Mouse (Mus musculus) embryonic facial prominence, embryonic 12.5 days (tissue): ENCODE measurements around the gene Pear1. TPM values are rescaled to one million over a fixed set of nuclear protein-coding genes. Genes with fewer than 3 reads are reported as not detected.
"Not testable (repeated sequence)": the region's sequence is repeated elsewhere in the genome, so short reads cannot be mapped to it uniquely, and the experiment has no call there.

ENCODE experiments used
- ATAC-seq: fragments of 200-750 bp; cut with Nextera tagmentation; 2 replicates; pipeline ENCODE4 v1.8.0; 2017; ENCODE audit not compliant: insufficient number of reproducible peaks, insufficient read depth, low FRiP score, low TSS enrichment
- H3K27ac ChIP-seq: fragments of 300-500 bp; sonication (generic); 2 replicates; pipeline ENCODE4 v1.5.1; 2016; ENCODE audit warnings: mild to moderate bottlenecking
- H3K27me3 ChIP-seq: fragments of 300-500 bp; sonication (generic); 2 replicates; pipeline ENCODE4 v1.6.1; 2016; ENCODE audit warnings: mild to moderate bottlenecking, moderate library complexity
- H3K36me3 ChIP-seq: fragments of 300-500 bp; sonication (generic); 2 replicates; pipeline ENCODE4 v1.6.1; 2016; ENCODE audit warnings: mild to moderate bottlenecking
- H3K4me1 ChIP-seq: fragments of 300-500 bp; sonication (generic); 2 replicates; pipeline ENCODE4 v1.6.1; 2016
- H3K4me2 ChIP-seq: fragments of 300-500 bp; sonication (generic); replicated peaks from 2 replicates; pipeline ENCODE4 v1.6.1; 2016; ENCODE audit warnings: mild to moderate bottlenecking, moderate library complexity
- H3K4me3 ChIP-seq: fragments of 300-500 bp; sonication (generic); 2 replicates; pipeline ENCODE4 v1.5.1; 2016; ENCODE audit warnings: mild to moderate bottlenecking
- H3K9ac ChIP-seq: fragments of 300-500 bp; sonication (generic); 2 replicates; pipeline ENCODE4 v1.6.1; 2016; ENCODE audit warnings: mild to moderate bottlenecking, moderate library complexity
- H3K9me3 ChIP-seq: fragments of 300-500 bp; sonication (generic); 2 replicates; pipeline ENCODE4 v1.6.1; 2016; ENCODE audit warnings: mild to moderate bottlenecking, moderate library complexity
- WGBS: fragments of 180-500 bp; shearing (Covaris S2); methylation state at CpG from one replicate; pipeline ENCODE4 v1.1.7; 2016; 5-methylcytosine and 5-hydroxymethylcytosine counted together
- polyA plus RNA-seq: library from polyadenylated mRNA; unstranded; fragments of >200 nt; fragmentation: Nextera tagmentation; extraction: Ambion mirVana; gene quantifications from 2 replicates; pipeline ENCODE4 v1.2.1, GENCODE M21; 2016

Gene Pear1
- polyA plus RNA-seq: 14.4 and 15.1 TPM in 2 replicates

- not testable (repeated sequence) for H3K36me3 ChIP-seq, ATAC-seq, H3K9ac ChIP-seq, H3K27me3 ChIP-seq, H3K9me3 ChIP-seq, H3K4me3 ChIP-seq, H3K4me1 ChIP-seq, H3K4me2 ChIP-seq, H3K27ac ChIP-seq
- WGBS: 90% methylated on average over 1 of the region's 1 CpGs
Observed at GRCm38 (mm10) chr3:87824206-87824605, at the start of gene Pear1. TSS of gene Pear1 (minus strand) at chr3:87824306.

- 97% methylated on average over 4 of the region's 4 CpGs for WGBS
- H3K4me1 ChIP-seq, H3K4me3 ChIP-seq, H3K27me3 ChIP-seq, H3K9ac ChIP-seq, H3K27ac ChIP-seq, H3K9me3 ChIP-seq, H3K4me2 ChIP-seq, ATAC-seq: not testable (repeated sequence)
- peaks cover 81% of the 10 kb centered on the region for H3K36me3 ChIP-seq
Observed at GRCm38 (mm10) chr3:87864111-87864510, 40.0 kb upstream of the Pear1 start.

- H3K9me3 ChIP-seq: no peaks in the 10 kb centered on the region
- no peak overlapping the region for H3K4me3 ChIP-seq
- 25% methylated on average over 3 of the region's 3 CpGs for WGBS
- H3K36me3 ChIP-seq: peaks cover 67% of the 10 kb centered on the region
- peaks cover 7% of the 10 kb centered on the region; the same call in 1 of the 2 replicates for H3K4me1 ChIP-seq
- no peaks in the 10 kb centered on the region for H3K27me3 ChIP-seq
- ATAC-seq: no peak
- H3K9ac ChIP-seq: no peak overlapping the region
- no peak overlapping the region for H3K4me2 ChIP-seq
- no peak overlapping the region for H3K27ac ChIP-seq
Observed at GRCm38 (mm10) chr3:87859813-87860212, 35.7 kb upstream of the Pear1 start.

DNA sequence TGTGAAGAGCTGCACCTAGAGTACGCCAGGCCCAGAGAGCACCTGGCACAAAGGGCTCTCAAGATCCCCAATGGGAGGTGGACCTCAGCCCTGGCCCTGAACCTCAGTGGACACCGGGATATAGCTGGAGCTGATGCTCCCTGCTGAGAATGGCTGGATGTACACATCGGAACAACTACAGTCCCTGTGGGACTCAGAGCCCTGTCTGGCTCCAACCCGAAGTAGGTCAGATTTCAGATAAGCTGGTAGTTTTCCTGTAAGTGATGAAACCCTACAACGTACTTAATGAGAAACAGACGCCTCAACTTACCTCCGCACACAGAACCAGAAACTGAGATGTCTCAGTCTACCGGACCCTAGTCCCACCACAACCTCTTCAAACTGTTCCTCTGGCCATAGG, 33.6 kb upstream of the Pear1 start:
- Histone ChIP-seq H3K27ac (no peak overlapping the region), H3K4me1 (peaks cover 7% of the 10 kb centered on the region; the same call in 1 of the 2 replicates), H3K9me3 (no peaks in the 10 kb centered on the region), H3K27me3 (no peaks in the 10 kb centered on the region), H3K9ac (no peak overlapping the region), H3K4me2 (no peak overlapping the region), H3K36me3 (peaks cover 50% of the 10 kb centered on the region), H3K4me3 (no peak overlapping the region)
- ATAC-seq: no peak
- WGBS: 48% methylated on average over 8 of the region's 8 CpGs

GRCm38 (mm10) chr3:87855936-87856335, 31.8 kb upstream of the Pear1 start:
- ATAC-seq: no peak
- H3K9me3 ChIP-seq: no peaks in the 10 kb centered on the region
- H3K27me3 ChIP-seq: no peaks in the 10 kb centered on the region
- H3K36me3 ChIP-seq: peaks cover 35% of the 10 kb centered on the region
- no peak overlapping the region for H3K4me3 ChIP-seq
- no peak overlapping the region for H3K4me2 ChIP-seq
- no peak overlapping the region for H3K27ac ChIP-seq
- no peak overlapping the region for H3K9ac ChIP-seq
- peaks cover 7% of the 10 kb centered on the region; the same call in 1 of the 2 replicates for H3K4me1 ChIP-seq
- 86% methylated on average over 8 of the region's 8 CpGs for WGBS

- H3K27ac ChIP-seq: no peak overlapping the region
- H3K4me2 ChIP-seq: no peak overlapping the region
- ATAC-seq: no peak
- H3K27me3 ChIP-seq: no peaks in the 10 kb centered on the region
- H3K4me1 ChIP-seq: peaks cover 7% of the 10 kb centered on the region; the same call in 1 of the 2 replicates
- H3K9me3 ChIP-seq: no peaks in the 10 kb centered on the region
- WGBS: 62% methylated on average over 7 of the region's 7 CpGs
- no peak overlapping the region for H3K9ac ChIP-seq
- no peak overlapping the region for H3K4me3 ChIP-seq
- peaks cover 35% of the 10 kb centered on the region for H3K36me3 ChIP-seq
Observed at GRCm38 (mm10) chr3:87854795-87855568, 30.9 kb upstream of the Pear1 start.

DNA sequence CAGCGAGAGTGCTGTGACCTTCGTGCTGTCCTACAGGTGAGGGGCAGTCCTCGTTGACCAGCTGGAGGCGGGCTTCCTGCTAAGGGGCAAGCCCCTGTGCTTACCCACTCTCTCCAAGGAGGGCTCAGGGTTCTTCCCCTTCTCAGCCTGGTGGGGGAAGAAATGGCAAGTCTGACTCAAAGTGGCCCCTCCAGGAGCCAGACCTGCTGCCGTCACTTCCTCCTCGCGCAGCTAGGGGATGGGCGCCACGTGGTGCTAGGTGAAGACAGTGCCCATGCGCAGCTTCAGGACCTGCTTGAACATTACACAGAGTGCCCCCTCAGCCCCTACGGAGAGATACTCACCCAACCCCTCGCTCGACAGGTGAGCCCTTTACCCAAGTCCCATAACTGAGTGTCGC, 25.0 kb upstream of the Pear1 start:
- WGBS: 82% methylated on average over 14 of the region's 14 CpGs
- no peak for ATAC-seq
- H3K27me3 ChIP-seq: no peaks in the 10 kb centered on the region
- H3K4me1 ChIP-seq: no peaks in the 10 kb centered on the region
- no peak overlapping the region for H3K9ac ChIP-seq
- H3K4me2 ChIP-seq: no peak overlapping the region
- H3K36me3 ChIP-seq: no peaks in the 10 kb centered on the region
- H3K27ac ChIP-seq: no peak overlapping the region
- H3K9me3 ChIP-seq: no peaks in the 10 kb centered on the region
- no peak overlapping the region for H3K4me3 ChIP-seq

DNA sequence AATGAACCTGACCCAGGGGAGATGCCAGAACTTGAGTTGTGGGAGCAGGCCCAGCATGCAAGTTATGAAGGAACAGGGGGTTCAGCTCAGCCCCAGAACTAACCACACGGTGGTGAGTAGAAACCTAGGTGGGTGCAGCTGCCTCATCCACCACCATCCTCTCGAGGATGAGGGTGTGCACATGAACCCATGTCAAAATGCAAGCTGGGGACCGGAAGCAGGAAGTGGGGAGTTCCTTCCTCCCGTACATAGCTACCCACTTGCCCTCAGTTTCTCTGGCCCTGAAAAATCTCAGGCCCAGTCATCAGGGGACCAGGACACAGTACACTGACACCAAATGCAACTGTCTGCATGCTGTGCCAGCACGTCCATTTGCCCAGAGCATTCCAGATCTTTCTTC, 23.6 kb upstream of the Pear1 start:
- H3K4me1 ChIP-seq: no peaks in the 10 kb centered on the region
- 76% methylated on average over 5 of the region's 5 CpGs for WGBS
- no peak for ATAC-seq

GRCm38 (mm10) chr3:87846650-87847110, 22.6 kb upstream of the Pear1 start, which contains the start of gene Sh2d2a:
TSS of gene Sh2d2a (plus strand) at chr3:87846755.
- Histone ChIP-seq H3K27me3 (no peaks in the 10 kb centered on the region), H3K36me3 (no peaks in the 10 kb centered on the region), H3K27ac (no peak within 1 kb of the TSS), H3K9me3 (no peaks in the 10 kb centered on the region), H3K4me3 (no peak within 1 kb of the TSS), H3K4me1 (no peaks in the 10 kb centered on the region), H3K4me2 (no peak within 1 kb of the TSS), H3K9ac (no peak within 1 kb of the TSS)
- ATAC-seq: no peak
- 59% methylated on average over 7 of the region's 7 CpGs for WGBS

More for the DNA sequence above, 23.6 kb upstream of the Pear1 start:
- H3K27ac ChIP-seq: no peak overlapping the region
- H3K9me3 ChIP-seq: no peaks in the 10 kb centered on the region
- no peak overlapping the region for H3K4me2 ChIP-seq
- H3K36me3 ChIP-seq: no peaks in the 10 kb centered on the region
- H3K4me3 ChIP-seq: no peak overlapping the region
- H3K9ac ChIP-seq: no peak overlapping the region
- H3K27me3 ChIP-seq: no peaks in the 10 kb centered on the region

GRCm38 (mm10) chr3:87846186-87846585, 22.1 kb upstream of the Pear1 start:
- no peak for ATAC-seq
- Histone ChIP-seq H3K36me3 (no peaks in the 10 kb centered on the region), H3K4me2 (no peak overlapping the region), H3K4me1 (no peaks in the 10 kb centered on the region), H3K9me3 (no peaks in the 10 kb centered on the region), H3K4me3 (no peak overlapping the region), H3K27ac (no peak overlapping the region), H3K27me3 (no peaks in the 10 kb centered on the region), H3K9ac (no peak overlapping the region)
- 74% methylated on average over 4 of the region's 4 CpGs for WGBS

DNA sequence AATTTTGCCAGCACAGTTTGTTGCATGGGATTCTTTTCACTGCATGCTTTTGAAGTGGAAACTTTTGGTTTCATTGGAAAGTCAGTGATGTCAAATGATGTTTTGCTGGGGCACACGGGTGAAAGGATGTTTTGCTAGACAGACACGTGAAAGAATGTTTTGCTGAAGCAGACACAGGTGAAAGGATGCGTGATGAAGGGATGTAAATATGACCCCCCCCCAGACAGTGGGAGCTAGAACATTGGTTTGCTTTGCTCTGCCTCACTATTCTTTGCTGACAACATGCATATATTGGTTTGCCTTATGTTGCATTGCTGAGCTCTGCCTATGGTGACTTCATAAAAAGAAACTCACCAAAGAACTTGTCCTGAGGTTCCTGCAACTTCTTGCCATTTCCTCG, 20.9 kb upstream of the Pear1 start:
- ATAC-seq: no peak
- Histone ChIP-seq H3K27ac (no peak overlapping the region), H3K9ac (no peak overlapping the region), H3K36me3 (no peaks in the 10 kb centered on the region), H3K27me3 (no peaks in the 10 kb centered on the region), H3K4me1 (no peaks in the 10 kb centered on the region), H3K4me3 (no peak overlapping the region), H3K4me2 (no peak overlapping the region), H3K9me3 (no peaks in the 10 kb centered on the region)
- 78% methylated on average over 4 of the region's 4 CpGs for WGBS

- ATAC-seq: no peak
- Histone ChIP-seq H3K36me3 (no peaks in the 10 kb centered on the region), H3K4me1 (no peaks in the 10 kb centered on the region), H3K27me3 (no peaks in the 10 kb centered on the region), H3K4me3 (no peak overlapping the region), H3K27ac (no peak overlapping the region), H3K9me3 (no peaks in the 10 kb centered on the region), H3K4me2 (no peak overlapping the region), H3K9ac (no peak overlapping the region)
Observed at GRCm38 (mm10) chr3:87840858-87841257, 16.8 kb upstream of the Pear1 start.
